Mouse (Mus musculus) limb, embryonic 13.5 days (tissue): Measurements from ENCODE around the gene Zfp276. TPM values are rescaled to one million over a fixed set of nuclear protein-coding genes. Genes with fewer than 3 reads are reported as not detected.

Experiments used
- ATAC-seq: fragments of 200-750 bp; cut with Nextera tagmentation; 2 replicates; pipeline ENCODE4 v1.8.0; 2017; ENCODE audit warnings: low read depth, moderate number of reproducible peaks, moderate TSS enrichment; ENCODE audit not compliant: low FRiP score
- H3K27ac ChIP-seq: fragments of 300-500 bp; sonication (generic); 2 replicates; pipeline ENCODE4 v1.5.1; 2015; ENCODE audit warnings: inconsistent platforms, mild to moderate bottlenecking, moderate library complexity
- H3K27me3 ChIP-seq: fragments of 300-500 bp; sonication (generic); 2 replicates; pipeline ENCODE4 v1.6.1; 2015; ENCODE audit warnings: mild to moderate bottlenecking, inconsistent platforms
- H3K36me3 ChIP-seq: fragments of 300-500 bp; sonication (generic); 2 replicates; pipeline ENCODE4 v1.6.1; 2015; ENCODE audit warnings: inconsistent platforms, mild to moderate bottlenecking, moderate library complexity
- H3K4me1 ChIP-seq: fragments of 300-500 bp; sonication (generic); 2 replicates; pipeline ENCODE4 v1.6.1; 2015; ENCODE audit warnings: inconsistent platforms
- H3K4me2 ChIP-seq: fragments of 300-500 bp; sonication (generic); replicated peaks from 2 replicates; pipeline ENCODE4 v1.6.1; 2015; ENCODE audit warnings: inconsistent platforms, mild to moderate bottlenecking, moderate library complexity
- H3K4me3 ChIP-seq: fragments of 300-500 bp; sonication (generic); 2 replicates; pipeline ENCODE4 v1.5.1; 2015; ENCODE audit warnings: moderate library complexity, mild to moderate bottlenecking, inconsistent platforms
- H3K9ac ChIP-seq: fragments of 300-500 bp; sonication (generic); 2 replicates; pipeline ENCODE4 v1.6.1; 2015; ENCODE audit warnings: mild to moderate bottlenecking, inconsistent platforms
- H3K9me3 ChIP-seq: fragments of 300-500 bp; sonication (generic); 2 replicates; pipeline ENCODE4 v1.6.1; 2016; ENCODE audit warnings: inconsistent platforms
- WGBS: fragments of 180-500 bp; shearing (Covaris S2); methylation state at CpG from one replicate; pipeline ENCODE4 v1.1.7; 2015; 5-methylcytosine and 5-hydroxymethylcytosine counted together
- polyA plus RNA-seq: library from polyadenylated mRNA; unstranded; fragments of >200 nt; fragmentation: Nextera tagmentation; extraction: Ambion mirVana; gene quantifications from 2 replicates; pipeline ENCODE4 v1.2.1, GENCODE M21; 2015

Gene Zfp276
- polyA plus RNA-seq, 1 experiment from 2014 or later = 29.1 TPM

DNA sequence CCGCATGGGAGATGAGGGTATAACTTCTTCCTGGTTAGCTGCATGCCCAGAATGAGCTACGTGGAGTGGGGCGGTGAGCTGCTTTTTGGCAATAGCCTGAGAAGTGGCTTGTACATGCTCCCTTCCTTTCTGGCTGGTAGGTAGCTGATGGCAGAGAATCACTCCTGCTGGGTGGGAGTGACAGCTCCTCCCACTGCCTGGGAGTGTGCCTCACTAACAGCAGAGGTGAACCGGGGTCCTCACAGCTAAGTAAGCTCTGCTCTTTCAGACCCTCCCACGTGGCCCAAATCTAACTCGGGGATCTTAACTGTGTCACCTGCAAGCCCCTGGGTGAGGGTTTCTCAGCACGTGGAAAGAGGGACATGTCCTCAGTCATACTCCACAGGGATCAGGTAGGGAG lies 21.4 kb upstream of the Zfp276 start:
- no peak overlapping the region for H3K4me2 ChIP-seq
- H3K27ac ChIP-seq = no peak overlapping the region
- 28% methylated on average over 7 of the region's 7 CpGs for WGBS
- peaks cover 50% of the 10 kb centered on the region for H3K27me3 ChIP-seq
- H3K9me3 ChIP-seq = no peaks in the 10 kb centered on the region
- no peak for ATAC-seq
- peaks cover 21% of the 10 kb centered on the region for H3K4me1 ChIP-seq
- peaks cover 31% of the 10 kb centered on the region for H3K36me3 ChIP-seq
- H3K9ac ChIP-seq = no peak overlapping the region
- no peak overlapping the region for H3K4me3 ChIP-seq

DNA sequence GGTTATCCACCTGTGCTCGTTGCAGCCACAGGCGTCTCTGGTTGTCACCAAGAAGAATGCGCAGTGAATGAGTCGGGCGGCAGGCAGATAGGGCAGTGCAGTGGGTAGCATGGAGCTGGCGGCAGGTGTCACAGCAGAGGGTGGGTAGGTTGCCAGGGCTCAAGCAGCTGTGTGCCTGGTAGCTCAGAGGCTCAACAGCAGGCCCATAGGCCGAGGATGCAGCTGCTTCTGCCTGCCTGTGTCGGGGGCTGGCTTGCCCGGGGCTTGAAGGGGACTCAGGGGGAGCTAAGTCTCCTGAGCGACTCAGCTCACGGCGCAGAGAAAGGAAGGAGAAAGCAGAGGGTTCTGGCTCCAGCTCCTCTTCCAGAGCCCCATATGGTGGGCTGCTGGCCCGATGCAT lies 20.7 kb upstream of the Zfp276 start:
- no peaks in the 10 kb centered on the region for H3K9me3 ChIP-seq
- WGBS = 53% methylated on average over 13 of the region's 13 CpGs
- no peak for ATAC-seq
- H3K4me3 ChIP-seq = no peak overlapping the region
- H3K9ac ChIP-seq = peak overlapping the region; percentile 25; the same call in 1 of the 2 replicates
- H3K27me3 ChIP-seq = peaks cover 50% of the 10 kb centered on the region
- H3K4me1 ChIP-seq = peaks cover 21% of the 10 kb centered on the region
- no peak overlapping the region for H3K4me2 ChIP-seq
- peaks cover 24% of the 10 kb centered on the region for H3K36me3 ChIP-seq
- no peak overlapping the region for H3K27ac ChIP-seq

DNA sequence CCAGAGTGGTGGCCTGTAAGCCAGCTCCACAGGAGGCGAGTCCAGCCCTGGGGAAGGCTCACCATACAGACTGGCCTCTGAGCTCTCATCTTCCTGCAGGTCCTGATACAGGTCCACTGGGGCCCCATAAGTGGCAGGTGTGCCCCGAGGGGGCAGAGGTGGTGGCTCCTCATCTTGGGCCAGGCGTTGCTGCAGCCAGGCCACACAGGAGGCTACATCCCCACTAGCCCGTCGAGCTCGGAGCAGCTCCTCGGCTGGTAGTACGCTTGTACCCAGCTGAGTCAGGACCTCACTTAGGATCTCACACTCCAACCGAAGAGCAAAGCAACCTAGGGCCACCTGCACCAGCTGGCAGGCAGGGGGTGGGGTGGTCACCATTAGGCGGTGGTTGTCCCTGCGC lies 20.2 kb upstream of the Zfp276 start:
- Histone ChIP-seq H3K9me3 (no peaks in the 10 kb centered on the region), H3K27me3 (peaks cover 50% of the 10 kb centered on the region), H3K4me2 (no peak overlapping the region), H3K27ac (no peak overlapping the region), H3K9ac (no peak overlapping the region), H3K36me3 (peaks cover 20% of the 10 kb centered on the region), H3K4me3 (no peak overlapping the region), H3K4me1 (peaks cover 21% of the 10 kb centered on the region)
- ATAC-seq = no peak
- 75% methylated on average over 11 of the region's 11 CpGs for WGBS

GRCm38 (mm10) chr8:123234918-123235519 lies 19.0 kb upstream of the Zfp276 start:
- H3K27me3 ChIP-seq = peaks cover 50% of the 10 kb centered on the region
- 36% methylated on average over 13 of the region's 13 CpGs for WGBS

DNA sequence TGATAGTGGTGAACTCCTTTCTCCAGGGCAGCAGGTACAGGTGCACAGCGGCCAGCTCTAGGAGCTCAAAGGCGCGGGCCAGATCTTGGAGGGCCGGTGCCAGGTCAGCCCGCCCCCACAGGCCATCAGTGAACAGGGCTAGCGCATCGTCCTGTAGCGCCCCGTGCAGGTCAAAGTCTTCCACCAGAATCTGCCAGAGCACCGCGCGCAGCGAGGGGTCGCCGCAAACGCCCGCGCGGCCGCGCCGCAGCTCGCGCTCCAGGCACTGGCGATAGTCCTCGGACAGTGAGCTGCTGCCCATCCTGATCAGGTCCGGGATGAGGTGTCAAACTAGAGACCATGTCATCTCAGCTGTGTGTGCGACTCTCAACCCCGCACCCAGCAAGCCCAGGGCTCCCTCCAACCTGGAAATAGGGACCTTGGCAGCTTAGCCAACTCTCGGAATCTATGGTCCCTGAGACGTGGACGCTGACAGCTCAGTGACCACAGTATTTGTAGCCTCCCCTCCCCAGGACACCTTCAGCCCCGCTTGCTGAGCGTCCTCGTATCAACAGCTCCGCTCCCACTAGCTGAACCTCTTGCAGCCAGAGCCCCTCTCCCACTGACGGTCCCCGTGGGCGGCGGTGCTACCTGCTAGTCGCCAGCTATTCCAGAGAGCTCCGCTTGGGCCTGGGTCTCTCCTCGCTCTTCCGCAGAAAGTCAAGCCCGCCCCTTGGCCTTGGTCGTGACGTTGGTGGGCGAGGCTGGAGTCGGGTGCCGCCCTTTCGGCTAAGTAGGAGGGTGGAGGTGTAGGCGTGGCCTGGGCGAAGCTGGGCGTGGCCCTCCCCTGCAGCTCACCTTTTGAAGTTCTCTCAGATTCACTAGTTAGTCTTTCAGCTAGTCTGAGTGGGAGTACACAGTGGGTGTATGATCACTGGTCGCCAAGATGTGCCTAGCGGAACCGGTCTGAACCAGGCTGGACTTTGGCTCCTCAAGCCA lies 18.2 kb upstream of the Zfp276 start, which contains the start of gene Spata2l:
Gene Spata2l, minus strand, starts transcription at position 714 of the 978 bp plus-strand sequence.
- no peaks in the 10 kb centered on the region for H3K9me3 ChIP-seq
- ATAC-seq = peak; percentile 88
- H3K36me3 ChIP-seq = peaks cover 5% of the 10 kb centered on the region; the same call in 1 of the 2 replicates
- H3K9ac ChIP-seq = peak within 1 kb of the TSS; percentile 65
- H3K27me3 ChIP-seq = peaks cover 50% of the 10 kb centered on the region
- peaks cover 21% of the 10 kb centered on the region for H3K4me1 ChIP-seq
- 2% methylated on average over 57 of the region's 57 CpGs for WGBS
- H3K4me3 ChIP-seq = peak within 1 kb of the TSS; percentile 56
- H3K27ac ChIP-seq = no peak within 1 kb of the TSS
- peak within 1 kb of the TSS; percentile 88 for H3K4me2 ChIP-seq

More at GRCm38 (mm10) chr8:123234918-123235519, 19.0 kb upstream of the Zfp276 start:
- no peak for ATAC-seq
- Histone ChIP-seq H3K9ac (peak overlapping the region; percentile 65; the same call in 1 of the 2 replicates), H3K36me3 (peaks cover 9% of the 10 kb centered on the region), H3K4me2 (peak overlapping the region; percentile 88), H3K4me3 (peak overlapping the region; percentile 56), H3K27ac (no peak overlapping the region), H3K4me1 (peaks cover 21% of the 10 kb centered on the region), H3K9me3 (no peaks in the 10 kb centered on the region)

DNA sequence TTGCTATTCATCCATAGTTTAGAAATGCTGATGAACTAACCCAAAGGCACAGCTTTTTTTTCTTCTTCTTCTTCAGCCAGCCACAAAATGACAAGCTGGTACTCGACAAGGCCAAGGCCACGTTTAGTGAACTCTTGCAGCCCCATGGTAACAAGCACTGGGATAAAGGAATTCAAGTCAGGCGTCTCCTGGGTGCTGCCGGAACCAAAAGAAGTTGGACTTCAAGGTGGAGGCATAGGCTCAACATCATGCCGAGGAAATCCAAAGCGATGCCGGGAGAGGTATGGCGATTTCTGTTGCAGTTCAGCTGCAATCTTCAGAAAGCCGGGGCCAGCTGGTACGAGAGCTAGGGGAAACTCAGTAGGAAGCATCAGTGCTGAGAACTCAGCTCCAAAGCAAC lies 14.6 kb upstream of the Zfp276 start:
- no peaks in the 10 kb centered on the region for H3K9me3 ChIP-seq
- WGBS = 86% methylated on average over 10 of the region's 10 CpGs
- no peak overlapping the region for H3K9ac ChIP-seq
- no peak overlapping the region for H3K4me2 ChIP-seq
- H3K4me1 ChIP-seq = peaks cover 21% of the 10 kb centered on the region
- H3K27ac ChIP-seq = no peak overlapping the region
- no peak overlapping the region for H3K4me3 ChIP-seq
- H3K36me3 ChIP-seq = peaks cover 31% of the 10 kb centered on the region
- no peak for ATAC-seq
- H3K27me3 ChIP-seq = peaks cover 28% of the 10 kb centered on the region

DNA sequence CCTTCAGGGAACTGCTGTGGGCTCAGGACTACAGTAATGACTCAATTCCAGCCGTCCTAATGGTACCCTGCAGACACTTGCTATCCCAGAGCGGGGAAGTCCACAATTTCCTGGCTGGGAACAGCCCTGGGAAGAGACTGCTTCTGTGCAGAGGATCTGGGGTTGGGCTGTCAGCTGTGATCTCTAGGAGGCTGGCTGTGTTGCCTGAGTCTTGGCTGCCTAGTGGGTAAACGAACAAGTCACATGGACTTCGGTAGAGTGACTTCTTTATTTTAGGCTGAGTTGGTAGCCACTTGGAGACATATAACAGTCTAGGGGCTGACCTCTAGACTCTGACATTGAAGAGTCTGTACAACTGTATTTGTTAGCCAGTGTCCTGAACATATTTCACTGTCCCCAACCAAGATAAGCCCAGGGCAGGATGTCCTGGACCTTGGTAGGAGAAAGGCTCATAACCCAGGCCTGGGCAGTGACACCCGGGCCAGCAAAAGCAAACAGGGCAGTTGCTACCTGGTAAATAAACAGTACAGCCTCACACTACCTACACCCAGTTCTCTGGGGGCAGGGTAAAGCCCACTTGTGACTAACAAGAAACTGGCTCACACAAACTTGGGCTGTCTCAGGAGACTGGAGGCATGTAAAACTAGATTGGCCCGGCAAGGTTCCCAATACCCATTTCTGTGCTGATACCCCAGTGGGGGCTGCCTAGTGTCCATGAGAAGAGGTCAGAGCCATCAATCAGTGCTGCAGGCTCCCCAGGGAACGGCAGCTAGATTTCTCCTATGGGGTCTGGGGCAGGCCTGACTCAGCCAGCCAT lies 11.7 kb upstream of the Zfp276 start:
- Histone ChIP-seq H3K4me2 (no peak overlapping the region), H3K27ac (no peak overlapping the region), H3K9ac (no peak overlapping the region), H3K36me3 (peaks cover 61% of the 10 kb centered on the region), H3K4me1 (no peaks in the 10 kb centered on the region), H3K9me3 (no peaks in the 10 kb centered on the region), H3K4me3 (no peak overlapping the region), H3K27me3 (0 out of 2 replicates have a peak, but pooled peaks cover under 1% of the 10 kb centered on the region)
- no peak for ATAC-seq
- WGBS = 88% methylated on average over 7 of the region's 7 CpGs

- H3K9me3 ChIP-seq = no peaks in the 10 kb centered on the region
Observed at GRCm38 (mm10) chr8:123243053-123243452, 10.9 kb upstream of the Zfp276 start.

DNA sequence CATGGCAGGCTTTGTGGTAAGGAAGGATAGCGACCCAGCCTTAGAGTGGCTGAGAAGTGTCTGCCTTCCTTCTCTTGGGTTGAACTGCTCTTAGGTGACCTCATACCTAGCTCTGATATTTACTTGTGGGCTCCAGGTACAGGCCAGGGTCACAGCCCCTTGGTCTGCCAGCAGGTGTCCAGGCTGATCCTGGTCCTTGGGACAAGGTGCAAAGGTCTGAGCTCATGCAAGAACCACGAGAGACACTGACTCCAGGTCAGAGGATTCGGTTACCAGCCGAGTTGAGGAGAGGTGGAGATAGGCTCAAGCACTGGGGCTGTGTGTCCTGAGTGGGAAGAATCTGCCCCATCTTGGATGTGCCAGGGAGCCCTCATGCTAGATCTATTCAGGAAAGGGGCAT lies 9.6 kb upstream of the Zfp276 start:
- ATAC-seq = no peak
- H3K27me3 ChIP-seq = no peaks in the 10 kb centered on the region
- no peak overlapping the region for H3K27ac ChIP-seq
- H3K9me3 ChIP-seq = no peaks in the 10 kb centered on the region
- peaks cover 81% of the 10 kb centered on the region for H3K36me3 ChIP-seq
- H3K4me3 ChIP-seq = no peak overlapping the region
- no peak overlapping the region for H3K4me2 ChIP-seq
- H3K9ac ChIP-seq = no peak overlapping the region
- H3K4me1 ChIP-seq = no peaks in the 10 kb centered on the region
- WGBS = 94% methylated on average over 4 of the region's 4 CpGs

More at GRCm38 (mm10) chr8:123243053-123243452, 10.9 kb upstream of the Zfp276 start:
- Histone ChIP-seq H3K27me3 (no peaks in the 10 kb centered on the region), H3K9ac (no peak overlapping the region), H3K4me1 (no peaks in the 10 kb centered on the region), H3K27ac (no peak overlapping the region), H3K36me3 (peaks cover 68% of the 10 kb centered on the region), H3K4me3 (no peak overlapping the region), H3K4me2 (no peak overlapping the region)
- WGBS = 66% methylated on average over 11 of the region's 11 CpGs
- no peak for ATAC-seq

DNA sequence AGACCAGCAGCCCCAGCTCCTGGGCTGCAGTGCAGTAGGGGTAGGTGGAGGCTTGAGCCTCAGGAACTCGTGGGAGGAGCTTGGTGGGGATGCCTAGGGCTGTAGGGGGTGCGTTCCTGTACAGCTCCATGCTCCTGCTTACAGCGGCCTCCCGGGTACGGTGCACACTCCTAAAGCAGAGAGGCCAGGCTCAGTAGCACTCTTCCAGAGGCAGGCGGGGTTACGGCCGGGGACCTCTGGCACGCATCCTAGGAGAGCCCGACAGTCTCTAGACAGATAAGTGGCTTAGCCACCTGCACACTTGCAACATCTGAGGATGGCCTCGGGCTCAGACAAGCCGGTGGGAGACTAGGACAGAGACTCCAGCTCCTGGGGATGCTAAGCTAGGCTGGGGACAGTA lies 8.5 kb upstream of the Zfp276 start:
- H3K4me2 ChIP-seq = no peak overlapping the region
- no peaks in the 10 kb centered on the region for H3K4me1 ChIP-seq
- H3K9me3 ChIP-seq = no peaks in the 10 kb centered on the region
- H3K4me3 ChIP-seq = no peak overlapping the region
- peaks cover 92% of the 10 kb centered on the region for H3K36me3 ChIP-seq
- no peaks in the 10 kb centered on the region for H3K27me3 ChIP-seq
- H3K27ac ChIP-seq = no peak overlapping the region
- ATAC-seq = no peak
- WGBS = 90% methylated on average over 12 of the region's 12 CpGs
- H3K9ac ChIP-seq = no peak overlapping the region

DNA sequence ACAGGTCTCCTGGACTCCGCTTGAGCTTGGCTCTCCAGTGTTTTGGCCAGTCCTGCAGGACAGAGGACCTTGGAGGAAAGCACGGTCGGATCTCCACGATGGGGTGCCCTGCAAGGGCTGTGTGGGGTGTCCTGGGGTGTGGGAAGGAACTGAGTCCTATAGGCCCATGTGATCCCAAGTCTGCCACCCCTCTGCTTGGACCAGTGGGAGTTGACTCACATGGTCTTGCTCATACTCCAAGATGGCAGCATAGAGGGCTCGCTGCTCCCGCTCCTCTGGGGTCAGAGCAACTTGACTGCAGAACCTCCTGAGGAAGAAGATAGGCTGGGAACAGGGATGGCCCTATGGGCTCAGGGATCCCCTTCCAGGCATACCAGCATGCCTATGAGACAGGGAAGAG lies 6.2 kb upstream of the Zfp276 start:
- ATAC-seq = no peak
- H3K36me3 ChIP-seq = peaks cover 92% of the 10 kb centered on the region
- whole genome bisulfite sequencing = 92% methylated on average over 6 of the region's 6 CpGs
- H3K4me2 ChIP-seq = no peak overlapping the region
- H3K9ac ChIP-seq = no peak overlapping the region
- H3K4me1 ChIP-seq = peaks cover 4% of the 10 kb centered on the region
- no peak overlapping the region for H3K27ac ChIP-seq
- no peak overlapping the region for H3K4me3 ChIP-seq
- no peaks in the 10 kb centered on the region for H3K9me3 ChIP-seq
- no peaks in the 10 kb centered on the region for H3K27me3 ChIP-seq
